Mouse (Mus musculus): ENCODE data around the gene Zfp286. TPM values are rescaled to one million over a fixed set of nuclear protein-coding genes. Genes with fewer than 3 reads are reported as not detected.
"Not testable (repeated sequence)": the region's sequence is repeated elsewhere in the genome, so short reads cannot be mapped to it uniquely, and the experiment has no call there.

Zfp286 gene
- polyA plus RNA-seq, 1 experiment from 2014 or later: 13.5 TPM

DNA sequence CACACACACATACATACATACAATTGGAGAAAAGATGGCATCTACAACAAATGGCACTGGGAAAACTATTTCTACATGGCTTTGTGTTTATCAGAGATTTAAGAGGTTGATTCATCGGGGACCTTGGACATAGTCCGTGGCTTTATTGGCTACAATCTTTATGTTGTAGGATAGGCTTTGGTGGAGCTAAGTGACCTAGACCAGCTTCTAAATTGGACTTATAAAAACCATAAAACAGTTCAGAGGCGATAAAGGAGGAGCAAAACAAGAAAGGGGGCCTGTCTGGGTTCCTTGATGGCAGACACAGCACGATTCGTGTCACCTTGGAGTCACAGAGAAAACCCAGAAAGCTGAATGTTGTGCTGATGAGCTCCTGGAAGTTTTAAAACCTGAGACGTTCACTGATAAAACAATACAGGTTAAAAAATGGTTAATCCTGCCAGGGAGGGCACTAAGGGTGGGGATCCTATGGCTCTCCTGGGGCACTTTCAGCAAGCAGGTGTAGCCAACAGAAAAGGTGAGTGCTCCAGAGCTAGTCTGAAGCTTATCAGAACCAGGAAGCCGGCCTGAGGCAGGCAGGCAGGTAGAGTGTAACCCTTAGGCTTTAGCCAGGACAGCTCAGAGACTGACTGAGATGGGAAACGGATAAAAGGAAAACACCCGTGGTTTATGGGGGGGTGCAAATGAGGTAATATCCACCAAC is 28.4 kb downstream of the Zfp286 start:
- 51% methylated on average over 9 of the region's 9 CpGs for WGBS
- no peaks in the 10 kb centered on the region for H3K27me3 ChIP-seq (replicated peaks)
- H3K9me3 ChIP-seq: no peaks in the 10 kb centered on the region
- H3K4me2 ChIP-seq (replicated peaks): peak overlapping the region; percentile 36; the same call in 1 of the 2 replicates
- no peak overlapping the region for H3K9ac ChIP-seq
- H3K36me3 ChIP-seq: no peaks in the 10 kb centered on the region
- no peak overlapping the region for H3K4me3 ChIP-seq (replicated peaks)
- peaks cover 12% of the 10 kb centered on the region for H3K4me1 ChIP-seq (replicated peaks)
- peak overlapping the region; percentile 51 for H3K27ac ChIP-seq
- peak; percentile 80 for ATAC-seq

- WGBS: 93% methylated on average over 11 of the region's 11 CpGs
- Histone ChIP-seq H3K27me3 (replicated peaks) (no peaks in the 10 kb centered on the region), H3K4me3 (replicated peaks) (no peak overlapping the region), H3K36me3 (no peaks in the 10 kb centered on the region), H3K9me3 (no peaks in the 10 kb centered on the region), H3K27ac (peak overlapping the region; percentile 41; the same call in 1 of the 2 replicates), H3K4me2 (replicated peaks) (no peak overlapping the region), H3K4me1 (replicated peaks) (peaks cover 12% of the 10 kb centered on the region), H3K9ac (no peak overlapping the region)
- no peak for ATAC-seq
These were observed 30.8 kb downstream of the Zfp286 start for GRCm38 (mm10) chr11:62758491-62758890.

DNA sequence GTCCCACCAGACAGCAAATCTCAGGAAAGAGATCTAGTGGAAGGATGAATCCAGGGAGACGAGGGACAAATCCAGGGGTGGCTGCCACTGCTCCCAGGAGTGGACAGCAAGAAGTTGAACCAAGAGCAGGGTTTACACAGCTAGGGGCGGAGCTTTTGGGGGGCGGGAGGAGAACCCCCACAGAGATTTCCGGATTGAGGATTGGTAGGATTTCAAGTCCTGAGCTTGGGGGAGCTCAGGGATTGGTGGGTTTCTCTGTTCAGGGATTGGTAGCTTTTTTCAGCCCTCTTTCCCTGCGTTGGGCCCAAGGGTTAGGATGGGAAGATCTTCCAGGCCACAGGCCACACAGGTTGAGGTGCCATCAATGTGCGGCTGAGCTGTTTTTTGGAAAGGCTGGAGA is 31.4 kb downstream of the Zfp286 start:
- H3K4me1 ChIP-seq (replicated peaks): peaks cover 12% of the 10 kb centered on the region
- WGBS: 78% methylated on average over 6 of the region's 6 CpGs
- ATAC-seq: no peak

GRCm38 (mm10) chr11:62757143-62757507 is 32.1 kb downstream of the Zfp286 start:
- H3K4me2 ChIP-seq (replicated peaks): peak overlapping the region; percentile 56
- H3K27me3 ChIP-seq (replicated peaks): no peaks in the 10 kb centered on the region
- H3K36me3 ChIP-seq: no peaks in the 10 kb centered on the region
- WGBS: 4% methylated on average over 7 of the region's 7 CpGs
- peak; percentile 36 for ATAC-seq
- H3K4me1 ChIP-seq (replicated peaks): peaks cover 11% of the 10 kb centered on the region
- peak overlapping the region; percentile 27 for H3K4me3 ChIP-seq (replicated peaks)
- no peak overlapping the region for H3K9ac ChIP-seq
- H3K9me3 ChIP-seq: no peaks in the 10 kb centered on the region
- H3K27ac ChIP-seq: no peak overlapping the region

More for the DNA sequence above, 31.4 kb downstream of the Zfp286 start:
- no peak overlapping the region for H3K27ac ChIP-seq
- H3K4me2 ChIP-seq (replicated peaks): no peak overlapping the region
- H3K9ac ChIP-seq: no peak overlapping the region
- H3K27me3 ChIP-seq (replicated peaks): no peaks in the 10 kb centered on the region
- no peaks in the 10 kb centered on the region for H3K9me3 ChIP-seq
- H3K4me3 ChIP-seq (replicated peaks): no peak overlapping the region
- H3K36me3 ChIP-seq: no peaks in the 10 kb centered on the region

DNA sequence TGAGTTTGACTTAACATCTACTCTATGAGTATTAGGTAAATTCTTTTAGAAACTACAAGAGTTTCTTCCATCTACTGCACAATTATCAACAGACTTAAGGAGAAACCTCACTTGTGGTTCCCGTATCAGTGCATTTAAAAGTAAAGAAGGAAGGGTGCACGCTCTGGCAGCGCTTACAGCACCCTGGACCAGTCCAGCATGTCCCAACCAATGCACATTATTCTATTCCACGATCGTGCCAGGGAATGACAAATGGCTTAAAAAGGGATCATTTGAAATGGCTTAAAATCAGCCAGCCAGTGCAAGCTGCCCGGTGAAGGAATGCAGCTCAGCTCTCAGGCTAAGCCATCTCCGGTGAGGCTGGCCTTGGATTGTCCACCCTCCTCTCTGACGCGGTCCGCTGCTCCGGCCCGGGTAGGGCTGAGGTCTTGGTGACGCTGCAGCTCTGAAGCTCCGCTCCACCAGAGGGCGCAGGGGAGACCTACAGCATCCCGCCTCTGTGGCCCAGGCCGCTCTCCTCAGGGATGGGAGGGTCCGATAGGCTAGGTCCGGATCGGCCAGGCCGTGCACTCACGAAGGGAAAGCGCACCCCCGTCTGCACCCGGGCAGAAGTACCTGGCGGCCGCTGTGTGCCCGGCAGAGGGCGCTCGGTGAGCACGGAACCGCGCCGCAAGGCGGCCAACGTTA is 32.7 kb downstream of the Zfp286 start:
- WGBS: 6% methylated on average over 36 of the region's 36 CpGs
- Histone ChIP-seq H3K36me3 (no peaks in the 10 kb centered on the region), H3K9ac (no peak overlapping the region), H3K4me1 (replicated peaks) (peaks cover 9% of the 10 kb centered on the region; the same call in 1 of the 2 replicates), H3K4me2 (replicated peaks) (peak overlapping the region; percentile 56), H3K27ac (no peak overlapping the region), H3K27me3 (replicated peaks) (no peaks in the 10 kb centered on the region), H3K4me3 (replicated peaks) (peak overlapping the region; percentile 27), H3K9me3 (no peaks in the 10 kb centered on the region)
- peak; percentile 98 for ATAC-seq

- H3K4me2 ChIP-seq (replicated peaks): no peak within 1 kb of the TSS
- no peak within 1 kb of the TSS for H3K27ac ChIP-seq
- H3K4me3 ChIP-seq (replicated peaks): no peak within 1 kb of the TSS
- H3K27me3 ChIP-seq (replicated peaks): peaks cover 4% of the 10 kb centered on the region; the same call in 1 of the 2 replicates
- 88% methylated on average over 8 of the region's 8 CpGs for WGBS
- H3K4me1 ChIP-seq (replicated peaks): peaks cover 9% of the 10 kb centered on the region; the same call in 1 of the 2 replicates
- H3K36me3 ChIP-seq: no peaks in the 10 kb centered on the region
- ATAC-seq: no peak
- no peak within 1 kb of the TSS for H3K9ac ChIP-seq
- no peaks in the 10 kb centered on the region for H3K9me3 ChIP-seq
These were observed 36.5 kb downstream of the Zfp286 start, which contains the start of gene Gm10428 for GRCm38 (mm10) chr11:62752780-62753179. Gene Gm10428 (plus strand): TSS chr11:62753100.

DNA sequence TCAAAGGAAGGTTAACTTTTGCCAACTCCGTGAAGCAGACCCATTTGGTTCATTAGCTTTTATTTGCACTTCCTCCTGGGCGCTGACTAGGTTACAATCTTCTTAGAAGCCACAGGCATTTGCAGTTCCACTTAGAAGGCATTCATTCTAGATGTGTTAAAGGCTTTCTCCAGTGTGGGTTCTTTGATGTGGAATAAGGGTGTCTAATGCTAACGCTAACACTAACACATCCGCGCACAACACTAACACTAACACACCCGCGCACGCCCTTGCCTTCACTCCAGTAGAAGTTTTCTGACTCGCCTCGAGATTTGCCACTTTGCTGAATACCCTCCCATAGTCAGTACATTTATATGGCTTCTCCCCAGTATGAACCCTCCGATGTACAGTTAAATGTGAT is 37.1 kb downstream of the Zfp286 start:
- H3K4me2 ChIP-seq (replicated peaks): no peak overlapping the region
- WGBS: 63% methylated on average over 11 of the region's 11 CpGs

GRCm38 (mm10) chr11:62749445-62749844 is 39.8 kb downstream of the Zfp286 start:
- 78% methylated on average over 13 of the region's 13 CpGs for WGBS
- not testable (repeated sequence) for H3K36me3 ChIP-seq; H3K4me3 ChIP-seq (replicated peaks); H3K27ac ChIP-seq; H3K9ac ChIP-seq; ATAC-seq; H3K4me1 ChIP-seq (replicated peaks); H3K27me3 ChIP-seq (replicated peaks); H3K4me2 ChIP-seq (replicated peaks); H3K9me3 ChIP-seq

More for the DNA sequence above, 37.1 kb downstream of the Zfp286 start:
- Histone ChIP-seq H3K36me3 (no peaks in the 10 kb centered on the region), H3K27me3 (replicated peaks) (peaks cover 5% of the 10 kb centered on the region; the same call in 1 of the 2 replicates), H3K9me3 (no peaks in the 10 kb centered on the region), H3K4me1 (replicated peaks) (peaks cover 7% of the 10 kb centered on the region; the same call in 1 of the 2 replicates), H3K9ac (no peak overlapping the region), H3K27ac (no peak overlapping the region), H3K4me3 (replicated peaks) (no peak overlapping the region)
- ATAC-seq: no peak

DNA sequence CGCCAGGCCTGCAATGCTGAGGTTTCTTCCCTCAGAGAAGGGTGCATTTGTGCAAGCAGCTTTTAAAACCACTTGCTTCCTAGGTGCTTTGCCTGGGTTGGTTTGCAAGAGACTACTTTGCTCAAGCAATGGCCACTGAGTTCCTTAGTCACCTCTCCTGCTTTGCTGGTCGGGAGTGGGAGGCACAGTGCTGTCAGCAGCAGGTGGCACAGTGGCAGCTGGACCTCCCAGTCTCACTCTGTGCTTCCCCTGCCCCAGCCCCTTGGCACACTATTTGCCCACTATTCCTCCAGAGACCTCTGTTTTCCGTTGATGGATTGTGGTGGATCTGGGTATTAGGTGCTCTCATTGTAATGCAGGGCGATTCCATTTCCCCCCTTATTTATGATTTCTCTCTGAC is 41.2 kb downstream of the Zfp286 start:
- Histone ChIP-seq H3K4me3 (replicated peaks) (no peak overlapping the region), H3K4me2 (replicated peaks) (no peak overlapping the region), H3K9ac (no peak overlapping the region), H3K9me3 (no peaks in the 10 kb centered on the region), H3K27me3 (replicated peaks) (peaks cover 5% of the 10 kb centered on the region; the same call in 1 of the 2 replicates), H3K36me3 (no peaks in the 10 kb centered on the region), H3K27ac (no peak overlapping the region), H3K4me1 (replicated peaks) (0 out of 2 replicates have a peak, but pooled peaks cover 2% of the 10 kb centered on the region)
- ATAC-seq: no peak
- 81% methylated on average over 4 of the region's 4 CpGs for WGBS

GRCm38 (mm10) chr11:62747227-62747626 is 42.0 kb downstream of the Zfp286 start:
- ATAC-seq: no peak
- Histone ChIP-seq H3K36me3 (no peaks in the 10 kb centered on the region), H3K9me3 (no peaks in the 10 kb centered on the region), H3K4me2 (replicated peaks) (no peak overlapping the region), H3K27ac (no peak overlapping the region), H3K27me3 (replicated peaks) (peaks cover 5% of the 10 kb centered on the region; the same call in 1 of the 2 replicates), H3K4me1 (replicated peaks) (0 out of 2 replicates have a peak, but pooled peaks cover 2% of the 10 kb centered on the region), H3K4me3 (replicated peaks) (no peak overlapping the region), H3K9ac (no peak overlapping the region)
- WGBS: 66% methylated on average over 9 of the region's 9 CpGs

- H3K4me1 ChIP-seq (replicated peaks): 0 out of 2 replicates have a peak, but pooled peaks cover 2% of the 10 kb centered on the region
- H3K27me3 ChIP-seq (replicated peaks): peaks cover 5% of the 10 kb centered on the region; the same call in 1 of the 2 replicates
- no peaks in the 10 kb centered on the region for H3K36me3 ChIP-seq
- H3K4me3 ChIP-seq (replicated peaks): peak overlapping the region; percentile 34
- no peak overlapping the region for H3K9ac ChIP-seq
- H3K27ac ChIP-seq: no peak overlapping the region
- WGBS: 4% methylated on average over 27 of the region's 27 CpGs
- H3K9me3 ChIP-seq: no peaks in the 10 kb centered on the region
- peak overlapping the region; percentile 66 for H3K4me2 ChIP-seq (replicated peaks)
- ATAC-seq: peak; percentile 77
These were observed 43.2 kb downstream of the Zfp286 start for GRCm38 (mm10) chr11:62746001-62746533.

DNA sequence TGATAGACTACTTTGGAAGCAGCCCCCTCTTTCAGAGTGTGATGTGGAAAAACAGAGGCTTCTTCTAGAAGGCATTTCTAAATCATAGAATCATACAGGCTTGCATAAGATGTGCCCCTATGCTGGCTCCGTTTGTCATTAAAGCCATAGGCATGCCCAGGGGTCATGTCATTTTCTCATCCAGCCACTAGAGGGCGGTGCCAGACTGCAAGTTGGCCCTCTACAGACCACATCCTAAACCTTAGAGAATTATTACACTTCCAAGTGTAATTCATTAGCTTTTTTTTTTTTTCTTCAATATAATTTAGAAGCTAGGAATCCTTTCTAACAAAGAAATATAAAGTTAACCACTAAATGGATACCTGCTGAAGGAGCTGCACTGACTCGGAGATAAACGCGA is 45.2 kb downstream of the Zfp286 start:
- H3K4me3 ChIP-seq (replicated peaks): no peak overlapping the region
- no peak overlapping the region for H3K9ac ChIP-seq
- WGBS: 44% methylated on average over 5 of the region's 5 CpGs
- no peaks in the 10 kb centered on the region for H3K9me3 ChIP-seq
- H3K27me3 ChIP-seq (replicated peaks): peaks cover 5% of the 10 kb centered on the region; the same call in 1 of the 2 replicates
- H3K36me3 ChIP-seq: no peaks in the 10 kb centered on the region
- H3K4me1 ChIP-seq (replicated peaks): 0 out of 2 replicates have a peak, but pooled peaks cover 2% of the 10 kb centered on the region
- no peak overlapping the region for H3K4me2 ChIP-seq (replicated peaks)
- H3K27ac ChIP-seq: no peak overlapping the region
- peak; percentile 70; the same call in 1 of the 2 replicates for ATAC-seq

All from intestine, embryonic 15.5 days (tissue).